Mouse (Mus musculus): ENCODE results near the gene Fcgrt. TPM values are rescaled to one million over a fixed set of nuclear protein-coding genes. Genes with fewer than 3 reads are reported as not detected.
A peak's percentile ranks its signal among the peaks of the same experiment; 100 is the strongest.

The Fcgrt gene
- total and polyA plus RNA-seq, 3 experiments = 0.13 to 0.16 TPM; not detected in 1

DNA sequence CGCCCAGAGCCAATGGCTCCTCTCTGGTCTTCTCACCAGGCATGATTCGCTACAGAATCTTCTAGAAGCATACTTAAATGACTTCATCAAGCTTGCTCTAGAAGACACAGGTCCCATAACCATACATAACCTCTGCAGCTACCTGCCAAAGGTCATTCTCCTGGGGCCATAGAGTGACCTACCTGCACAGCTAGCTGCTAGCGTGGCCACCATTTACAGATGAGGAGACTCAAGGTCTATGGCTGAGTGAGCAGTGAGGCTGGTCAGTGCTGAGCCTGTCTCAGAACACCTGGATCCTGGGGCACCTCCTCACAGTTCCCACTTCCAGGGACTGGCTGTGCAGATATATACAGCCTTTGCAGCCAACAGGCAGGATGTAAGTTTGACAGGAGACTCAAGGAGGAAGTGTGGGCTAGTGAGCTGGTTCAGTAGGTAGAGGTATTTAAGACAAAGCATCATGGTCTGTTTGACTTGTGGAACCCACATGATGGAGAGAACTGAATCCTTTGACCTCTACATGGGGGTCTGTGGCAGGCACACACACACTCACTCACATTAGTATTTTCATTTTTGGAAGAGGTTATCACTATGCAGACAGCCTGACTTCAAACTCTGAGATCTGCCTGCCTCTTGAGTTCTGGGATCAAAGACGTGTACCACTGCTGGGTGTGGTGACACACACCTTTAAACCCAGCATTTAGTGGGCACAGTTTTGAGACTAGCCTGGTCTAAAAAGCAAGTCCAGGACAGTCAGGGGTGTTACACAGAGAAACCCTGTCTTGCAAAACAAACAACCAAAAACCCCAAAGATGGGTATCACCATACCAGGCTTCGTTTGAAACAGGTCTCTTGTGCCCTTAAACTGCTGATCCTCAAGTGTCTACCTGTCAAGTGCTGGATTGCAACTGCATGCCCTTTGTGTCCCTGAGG lies 16.4 kb upstream of the Fcgrt start:
- Histone ChIP-seq H3K36me3 (replicated peaks in 1 of 2; ENCODE audit: control insufficient read depth in 1 of 2, insufficient read depth in 1 of 2, low read length in 1 of 2) (peaks cover 37 to 57% of the 10 kb centered on the region in 2 experiments), H3K27ac (ENCODE audit: insufficient read depth, low read depth) (no peak overlapping the region), H3K4me1 (ENCODE audit: control insufficient read depth in 1 of 2, insufficient read depth in 2 of 2) (peaks cover 8 to 48% of the 10 kb centered on the region in 2 experiments), H3K4me2 (ENCODE audit: insufficient read depth, low read depth, poor library complexity, severe bottlenecking) (no peak overlapping the region), H3K27me3 (replicated peaks) (no peaks in the 10 kb centered on the region), H3K4me3 (replicated peaks in 1 of 3; ENCODE audit: low read depth in 2 of 3, low read length in 2 of 3, poor library complexity in 1 of 3) (no peak overlapping the region), H3K79me2 (replicated peaks; ENCODE audit: control insufficient read depth, extremely low read depth, insufficient read depth, poor library complexity, severe bottlenecking) (peaks cover 15% of the 10 kb centered on the region), H3K9ac (ENCODE audit: insufficient read depth, low read depth) (no peak overlapping the region), H3K9me3 (replicated peaks; ENCODE audit: low read length) (no peaks in the 10 kb centered on the region)
- TF ChIP-seq ZMIZ1 (IDR thresholded peaks at IDR 0.05; ENCODE audit: low read depth, low read length) = no peak
- no peak for TF ChIP-seq HCFC1 (IDR thresholded peaks at IDR 0.05; ENCODE audit: low read depth, low read length)
- no peak for TF ChIP-seq NRF1 (IDR thresholded peaks at IDR 0.05; ENCODE audit: low read depth, low read length)
- TF ChIP-seq POLR2A (IDR thresholded peaks at IDR 0.05; ENCODE audit: low read depth, low read length) = 0 out of 2 replicates have a peak, but pooled peaks have one; percentile 15
- no peak for TF ChIP-seq RCOR1 (conservative IDR thresholded peaks at IDR 0.05; ENCODE audit: low read depth, low read length)
- TF ChIP-seq POLR2AphosphoS2 (IDR thresholded peaks at IDR 0.05; ENCODE audit: low read depth, low read length) = peak; percentile 80; the same call in 1 of the 2 replicates
- dilution Hi-C loops (cut with MboI; ENCODE audit: extremely low pct_ligation_motif_present, extremely low pct_unique_long_range_greater_than_20kb, low sequenced_read_pairs) (no loop called here), in situ Hi-C loops (cut with MboI; ENCODE audit: low pct_ligation_motif_present, low pct_unique_long_range_greater_than_20kb, low sequenced_read_pairs) (no loop called here)
- DNase-seq (ENCODE audit: extremely low read depth) = no peak

DNA sequence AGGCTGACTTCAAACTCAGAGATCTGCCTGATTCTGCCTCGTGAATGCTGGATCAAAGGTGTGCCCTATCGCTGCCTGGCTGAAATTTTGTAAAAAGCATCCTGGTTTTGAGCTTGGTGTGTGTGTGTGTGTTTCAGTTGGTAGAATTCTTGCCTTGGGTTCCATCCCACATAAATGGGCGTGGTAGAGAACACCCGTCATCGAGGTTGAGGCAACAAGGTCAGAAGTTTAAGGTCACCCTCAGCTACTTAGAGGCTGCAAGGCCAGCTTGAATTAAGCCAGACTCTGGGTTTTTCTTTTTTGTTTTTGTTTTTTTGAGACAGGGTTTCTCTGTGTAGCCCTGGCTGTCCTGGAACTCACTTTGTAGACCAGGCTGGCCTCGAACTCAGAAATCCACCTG lies 14.7 kb upstream of the Fcgrt start:
- no peak for DNase-seq (ENCODE audit: extremely low read depth)
- dilution Hi-C loops (cut with MboI; ENCODE audit: extremely low pct_ligation_motif_present, extremely low pct_unique_long_range_greater_than_20kb, low sequenced_read_pairs) = no loop called here
- no peak overlapping the region for H3K4me2 ChIP-seq (ENCODE audit: insufficient read depth, low read depth, poor library complexity, severe bottlenecking)
- peaks cover 5 to 44% of the 10 kb centered on the region in 2 experiments; a peak in 3 of 4 replicates for H3K4me1 ChIP-seq (ENCODE audit: control insufficient read depth in 1 of 2, insufficient read depth in 2 of 2)
- peaks cover 7% of the 10 kb centered on the region for H3K79me2 ChIP-seq (replicated peaks; ENCODE audit: control insufficient read depth, extremely low read depth, insufficient read depth, poor library complexity, severe bottlenecking)
- H3K9me3 ChIP-seq (replicated peaks; ENCODE audit: low read length) = no peaks in the 10 kb centered on the region
- peaks cover 37 to 54% of the 10 kb centered on the region in 2 experiments for H3K36me3 ChIP-seq (replicated peaks in 1 of 2; ENCODE audit: control insufficient read depth in 1 of 2, insufficient read depth in 1 of 2, low read length in 1 of 2)
- H3K4me3 ChIP-seq (replicated peaks in 1 of 3; ENCODE audit: low read depth in 2 of 3, low read length in 2 of 3, poor library complexity in 1 of 3) = no peak overlapping the region
- TF ChIP-seq RAD21 (IDR thresholded peaks at IDR 0.05; ENCODE audit: low read depth, low read length) (no peak), POLR2AphosphoS2 (IDR thresholded peaks at IDR 0.05; ENCODE audit: low read depth, low read length) (no peak), SIN3A (IDR thresholded peaks at IDR 0.05; ENCODE audit: low read length) (no peak), JUN (IDR thresholded peaks at IDR 0.05; ENCODE audit: insufficient read depth, low read depth, low read length) (no peak), MXI1 (IDR thresholded peaks at IDR 0.05; ENCODE audit: low read depth, low read length) (no peak), NELFE (IDR thresholded peaks at IDR 0.05; ENCODE audit: low read depth, low read length) (no peak), PAX5 (IDR thresholded peaks at IDR 0.05; ENCODE audit: low read length) (no peak), USF2 (conservative IDR thresholded peaks at IDR 0.05; ENCODE audit: low read depth, low read length) (no peak)
- H3K9ac ChIP-seq (ENCODE audit: insufficient read depth, low read depth) = no peak overlapping the region
- in situ Hi-C loops (cut with MboI; ENCODE audit: low pct_ligation_motif_present, low pct_unique_long_range_greater_than_20kb, low sequenced_read_pairs) = no loop called here
- no peak overlapping the region for H3K27ac ChIP-seq (ENCODE audit: insufficient read depth, low read depth)
- H3K27me3 ChIP-seq (replicated peaks) = no peaks in the 10 kb centered on the region
